Mouse (Mus musculus): Measurements from ENCODE around the gene Zfp683.

Zfp683 gene

GRCm38 (mm10) chr4:134051912-134052311 is 1.7 kb upstream of the Zfp683 start:
- no peak for DNase-seq (ENCODE audit: low spot score in 2 of 2)

GRCm38 (mm10) chr4:134052560-134052959 is 1.1 kb upstream of the Zfp683 start:
- no peak for DNase-seq (ENCODE audit: low spot score in 2 of 2)

GRCm38 (mm10) chr4:134058166-134058715 is 4.6 kb downstream of the Zfp683 start:
- no peak for DNase-seq (ENCODE audit: low spot score in 2 of 2)

- DNase-seq (ENCODE audit: low spot score in 2 of 2) = no peak
Measured at GRCm38 (mm10) chr4:134058908-134059307, 5.3 kb downstream of the Zfp683 start.

GRCm38 (mm10) chr4:134060135-134060865 is 6.7 kb downstream of the Zfp683 start, which contains the start of gene Crybg2:
Gene Crybg2 (plus strand): TSS chr4:134060815.
- DNase-seq (ENCODE audit: low spot score in 2 of 2) = no peak

- DNase-seq (ENCODE audit: low spot score in 2 of 2) = no peak
Measured at GRCm38 (mm10) chr4:134061166-134061830, 7.7 kb downstream of the Zfp683 start.

GRCm38 (mm10) chr4:134061944-134062446 is 8.4 kb downstream of the Zfp683 start:
- DNase-seq (ENCODE audit: low spot score in 2 of 2) = no peak

GRCm38 (mm10) chr4:134062561-134062960 is 8.9 kb downstream of the Zfp683 start:
- DNase-seq (ENCODE audit: low spot score in 2 of 2) = no peak

GRCm38 (mm10) chr4:134065431-134066004 is 11.9 kb downstream of the Zfp683 start:
- no peak for DNase-seq (ENCODE audit: low spot score in 2 of 2)

GRCm38 (mm10) chr4:134067383-134067782 is 13.7 kb downstream of the Zfp683 start:
- no peak for DNase-seq (ENCODE audit: low spot score in 2 of 2)

GRCm38 (mm10) chr4:134067833-134068544 is 14.4 kb downstream of the Zfp683 start:
- DNase-seq (ENCODE audit: low spot score in 2 of 2) = no peak

GRCm38 (mm10) chr4:134068793-134069580 is 15.3 kb downstream of the Zfp683 start:
- no peak for DNase-seq (ENCODE audit: low spot score in 2 of 2)

GRCm38 (mm10) chr4:134078694-134079093 is 25.1 kb downstream of the Zfp683 start:
- DNase-seq (ENCODE audit: low spot score in 2 of 2) = no peak

GRCm38 (mm10) chr4:134080674-134081073 is 27.0 kb downstream of the Zfp683 start:
- no peak for DNase-seq (ENCODE audit: low spot score in 2 of 2)

- peak; percentile 20 to 36 for DNase-seq (ENCODE audit: low spot score in 2 of 2)
Measured at GRCm38 (mm10) chr4:134081730-134082386, 28.2 kb downstream of the Zfp683 start.

GRCm38 (mm10) chr4:134082460-134082859 is 28.8 kb downstream of the Zfp683 start:
- DNase-seq (ENCODE audit: low spot score in 2 of 2) = no peak

- DNase-seq (ENCODE audit: low spot score in 2 of 2) = no peak
Measured at GRCm38 (mm10) chr4:134084999-134085398, 31.4 kb downstream of the Zfp683 start.

GRCm38 (mm10) chr4:134087412-134087811 is 33.8 kb downstream of the Zfp683 start:
- DNase-seq (ENCODE audit: low spot score in 2 of 2) = no peak

GRCm38 (mm10) chr4:134089029-134089428 is 35.4 kb downstream of the Zfp683 start:
- no peak for DNase-seq (ENCODE audit: low spot score in 2 of 2)

- no peak for DNase-seq (ENCODE audit: low spot score in 2 of 2)
Measured at GRCm38 (mm10) chr4:134090521-134091224, 37.0 kb downstream of the Zfp683 start.
